Mouse (Mus musculus) gastrocnemius, adult 8-10 months (tissue): ENCODE data around the gene Gm5617. TPM values are rescaled to one million over a fixed set of nuclear protein-coding genes. Genes with fewer than 3 reads are reported as not detected.
"Not testable (repeated sequence)": the region's sequence is repeated elsewhere in the genome, so short reads cannot be mapped to it uniquely, and the experiment has no call there.

Experiments
- DNase-seq, 2 experiments: peaks; one replicate each; pipeline ENCODE4 v3.0.0; 2022; ENCODE audit warnings: low spot score in 2 of 2
- total RNA-seq, 4 experiments: library from RNA; stranded (reverse); gene quantifications; 2 replicates each; pipeline ENCODE4 v1.2.4; 2022

Gene Gm5617
- 10 to 100 TPM in 1 of 4 experiments, 1 to 10 TPM in 3; 7.8 to 11.7 (median 9.1) TPM for total RNA-seq

GRCm38 (mm10) chr9:48494817-48495547, at the start of gene Gm5617, which contains the start of gene Rbm7:
Gene Gm5617 (plus strand): TSS chr9:48495442.
Gene Rbm7 (minus strand): TSS chr9:48495299.
- DNase-seq, result peak; percentile 81 to 89

- DNase-seq, result no peak
These were observed 47.4 kb upstream of the Gm5617 start for GRCm38 (mm10) chr9:48447783-48448209.

GRCm38 (mm10) chr9:48450066-48450465, 45.2 kb upstream of the Gm5617 start:
- no peak for DNase-seq

GRCm38 (mm10) chr9:48455961-48456360, 39.3 kb upstream of the Gm5617 start:
- DNase-seq, result no peak

- DNase-seq, result no peak
These were observed 36.4 kb upstream of the Gm5617 start for GRCm38 (mm10) chr9:48458879-48459278.

GRCm38 (mm10) chr9:48459391-48459790, 35.9 kb upstream of the Gm5617 start:
- DNase-seq, result no peak

- DNase-seq, result no peak
These were observed 34.5 kb upstream of the Gm5617 start for GRCm38 (mm10) chr9:48460720-48461119.

- DNase-seq, result no peak
These were observed 33.7 kb upstream of the Gm5617 start for GRCm38 (mm10) chr9:48461545-48461944.

- no peak for DNase-seq
These were observed 29.6 kb upstream of the Gm5617 start for GRCm38 (mm10) chr9:48465671-48466070.

GRCm38 (mm10) chr9:48466804-48467203, 28.4 kb upstream of the Gm5617 start:
- DNase-seq, result peak; percentile 52 to 53

- not testable (repeated sequence) for DNase-seq
These were observed 27.8 kb upstream of the Gm5617 start for GRCm38 (mm10) chr9:48467471-48467870.

GRCm38 (mm10) chr9:48472441-48473025, 22.7 kb upstream of the Gm5617 start:
- no peak for DNase-seq

- DNase-seq, result no peak
These were observed 22.1 kb upstream of the Gm5617 start for GRCm38 (mm10) chr9:48473131-48473530.

GRCm38 (mm10) chr9:48474367-48474766, 20.9 kb upstream of the Gm5617 start:
- DNase-seq, result no peak

- no peak for DNase-seq
These were observed 18.7 kb upstream of the Gm5617 start for GRCm38 (mm10) chr9:48476236-48477165.

- no peak for DNase-seq
These were observed 16.4 kb upstream of the Gm5617 start for GRCm38 (mm10) chr9:48478808-48479207.

- DNase-seq, result no peak
These were observed 15.3 kb upstream of the Gm5617 start for GRCm38 (mm10) chr9:48479838-48480410.

GRCm38 (mm10) chr9:48480411-48481213, 14.6 kb upstream of the Gm5617 start, which contains the start of gene Rexo2:
Gene Rexo2 (minus strand): TSS chr9:48480623.
- peak; percentile 89 to 90 for DNase-seq

- DNase-seq, result no peak
These were observed 13.8 kb upstream of the Gm5617 start for GRCm38 (mm10) chr9:48481214-48482134.
